19 mouse cellular contexts compared by ENCODE assay signal in the genomic region with DNA sequence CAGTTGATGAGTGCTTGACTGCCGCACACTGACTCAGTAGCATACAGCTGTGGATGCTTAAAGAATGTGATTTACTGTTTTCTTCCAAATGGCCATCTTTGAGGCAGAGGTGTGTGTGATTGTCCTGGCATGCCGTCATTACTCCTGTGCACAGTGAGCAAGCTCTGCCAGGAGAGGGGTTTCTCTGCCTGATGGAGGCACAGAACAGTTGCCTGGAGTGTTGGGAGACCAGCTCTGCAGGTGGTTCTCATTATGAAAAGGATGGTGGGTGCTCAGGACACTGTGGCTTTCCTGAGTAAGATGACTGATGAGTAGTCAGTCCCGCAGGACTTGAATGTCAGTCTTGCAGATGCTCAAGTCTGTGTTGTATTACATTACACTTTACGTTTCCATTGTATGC.
DNase-seq lines count a peak whose midpoint lies in the region; ATAC-seq lines count a peak whose summit lies in the region.
"Had no signal": no experiment of that assay in that cellular context is flagged by ENCODE, and none has a peak within 500 bp of the region (broad histone marks: within the 10 kb centered on the region; RNA-seq: fewer than 3 reads in every experiment).

No protein-coding gene starts in this region.

- no peak overlapping the region for H3K9ac ChIP-seq in heart, embryonic 12.5 days
- H3K9ac ChIP-seq: forebrain, embryonic 15.5 days; hindbrain, embryonic 15.5 days had no signal

- H3K9me3 ChIP-seq in heart, embryonic 12.5 days (replicated peaks): no peaks in the 10 kb centered on the region
- H3K9me3 ChIP-seq: forebrain, embryonic 15.5 days; hindbrain, embryonic 15.5 days had no signal

- H3K36me3 ChIP-seq in heart, embryonic 12.5 days: no peaks in the 10 kb centered on the region; the same call in 1 of the 2 replicates
- H3K36me3 ChIP-seq: forebrain, embryonic 15.5 days; hindbrain, embryonic 15.5 days had no signal

- H3K4me2 ChIP-seq in heart, embryonic 12.5 days: no peak overlapping the region
- H3K4me2 ChIP-seq: forebrain, embryonic 15.5 days; heart, embryonic 11.5 days; hindbrain, embryonic 15.5 days had no signal

- 0 out of 2 replicates have a peak overlapping the region, but pooled peaks have one; percentile 3 for H3K27ac ChIP-seq in heart, embryonic 12.5 days (ENCODE audit: poor library complexity, severe bottlenecking)
- H3K27ac ChIP-seq: forebrain, embryonic 15.5 days; heart, adult 2 months; hindbrain, embryonic 15.5 days had no signal

- DNase-seq in embryo, embryonic 10.5 days (ENCODE audit: low spot score): peak; percentile 14
- no peak for DNase-seq in embryo, embryonic 9.5 days (ENCODE audit: extremely low spot score)
- no peak for DNase-seq in heart, postnatal 4 days
- DNase-seq in 3T3-L1 (ENCODE audit: low read depth, low spot score): peak; percentile 71
- DNase-seq in hindlimb bud, embryonic 11.5 days (ENCODE audit: extremely low spot score, low read depth, low spot score): peak; percentile 20
- no peak for DNase-seq in urinary bladder, adult 2 months (ENCODE audit: low spot score)
- no peak for DNase-seq in thymus, postnatal 25 days
- DNase-seq: adrenal gland, adult 8-10 months; adrenal gland, postnatal 36 days; cerebellum, adult 2 months; cerebellum, postnatal 10 days; gastrocnemius, postnatal 10 days; heart, adult 2 months; heart, postnatal 36 days; kidney, adult 2 months had no signal

- peaks cover 70% of the 10 kb centered on the region for H3K4me1 ChIP-seq in heart, embryonic 12.5 days (replicated peaks)

- no peaks in the 10 kb centered on the region for H3K27me3 ChIP-seq in heart, embryonic 12.5 days (replicated peaks)
- H3K27me3 ChIP-seq: forebrain, embryonic 15.5 days; hindbrain, embryonic 15.5 days had no signal

- no peak overlapping the region for H3K4me3 ChIP-seq in heart, embryonic 12.5 days
- H3K4me3 ChIP-seq: forebrain, embryonic 15.5 days; heart, adult 2 months; hindbrain, embryonic 15.5 days had no signal

- ATAC-seq in heart, embryonic 12.5 days (ENCODE audit: insufficient number of reproducible peaks, low FRiP score): no peak
- ATAC-seq: forebrain, embryonic 15.5 days had no signal

- 57% methylated on average over 4 of the region's 4 CpGs for WGBS in heart, embryonic 12.5 days

Comparison
In these comparisons a context has a peak if more than half of its experiments do, and no peak if none do; other contexts are left out.
1. DNase-seq: peak in embryo, embryonic 10.5 days (single experiment), 3T3-L1 (single experiment) and hindlimb bud, embryonic 11.5 days (single experiment); none in embryo, embryonic 9.5 days (single experiment), heart, postnatal 4 days (single experiment), urinary bladder, adult 2 months (single experiment) and thymus, postnatal 25 days (single experiment).